Mouse (Mus musculus): ENCODE data around the gene Nme3.
A peak's percentile ranks its signal among the peaks of the same experiment; 100 is the strongest.
"Not testable (repeated sequence)": the region's sequence is repeated elsewhere in the genome, so short reads cannot be mapped to it uniquely, and the experiment has no call there.

Gene Nme3

DNA sequence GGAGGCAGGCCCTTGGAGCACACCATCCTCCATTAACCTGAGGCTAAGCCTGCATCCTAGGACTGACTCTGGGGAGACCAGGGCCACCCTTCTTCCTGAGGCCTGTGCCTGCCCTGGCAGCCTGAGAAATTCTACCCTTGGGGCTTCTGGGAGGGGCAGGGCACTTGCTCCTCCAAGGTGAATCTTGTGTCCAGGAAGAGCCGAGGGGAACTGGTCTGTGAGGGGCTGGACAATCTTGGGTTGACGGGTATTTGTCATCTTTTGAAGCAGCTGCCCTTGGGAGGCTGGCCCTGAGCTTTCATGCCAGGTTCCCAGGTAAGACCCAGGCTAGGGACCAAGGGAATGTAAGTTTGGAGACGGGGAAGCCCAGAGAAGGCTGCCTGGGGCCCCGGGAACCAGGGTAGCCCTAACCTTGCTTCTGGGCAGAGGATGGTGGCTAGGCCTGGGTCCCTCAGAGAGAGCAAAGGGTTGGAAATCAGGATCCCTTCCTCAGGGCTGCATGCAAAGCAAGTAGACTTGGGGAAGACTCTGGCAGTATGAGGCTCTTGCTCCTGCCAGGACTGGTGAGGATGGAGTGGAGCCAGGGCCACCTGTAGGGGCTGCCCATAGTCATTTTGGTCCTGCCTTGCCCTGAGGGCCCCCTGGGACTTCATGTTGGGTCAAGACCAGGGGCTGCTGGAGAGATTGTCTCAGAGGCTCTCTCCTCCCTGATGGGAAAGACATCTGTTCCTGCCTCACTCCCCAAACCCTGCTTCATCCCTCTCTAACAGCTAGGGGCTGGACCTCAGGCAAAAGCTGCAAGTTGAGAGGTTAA, 1.9 kb downstream of the Nme3 start:
- DNase-seq (ENCODE audit: low read depth, low spot score): no peak

DNA sequence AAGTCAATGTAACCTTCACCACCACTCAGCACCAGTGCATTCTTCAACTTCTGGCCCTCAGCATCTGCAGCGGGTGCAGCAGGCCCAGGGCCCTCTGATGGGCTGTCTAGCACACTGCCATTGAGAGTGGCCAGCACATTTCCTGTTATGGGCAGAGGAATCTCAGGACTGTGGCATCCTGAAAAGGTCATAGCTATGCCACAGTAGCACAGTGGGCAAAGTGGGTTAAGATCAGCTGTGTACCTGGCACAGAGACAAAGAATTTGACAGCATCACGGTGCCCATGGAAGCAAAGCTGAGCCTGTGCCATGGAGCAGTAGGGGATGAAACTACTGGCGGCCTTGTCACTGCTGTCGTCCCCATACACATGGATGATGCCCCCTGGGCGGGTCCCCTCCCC, 2.9 kb downstream of the Nme3 start:
- DNase-seq (ENCODE audit: low read depth, low spot score): no peak

- DNase-seq (ENCODE audit: low read depth, low spot score): no peak
These were observed 3.7 kb downstream of the Nme3 start for GRCm38 (mm10) chr17:24900014-24900413.

DNA sequence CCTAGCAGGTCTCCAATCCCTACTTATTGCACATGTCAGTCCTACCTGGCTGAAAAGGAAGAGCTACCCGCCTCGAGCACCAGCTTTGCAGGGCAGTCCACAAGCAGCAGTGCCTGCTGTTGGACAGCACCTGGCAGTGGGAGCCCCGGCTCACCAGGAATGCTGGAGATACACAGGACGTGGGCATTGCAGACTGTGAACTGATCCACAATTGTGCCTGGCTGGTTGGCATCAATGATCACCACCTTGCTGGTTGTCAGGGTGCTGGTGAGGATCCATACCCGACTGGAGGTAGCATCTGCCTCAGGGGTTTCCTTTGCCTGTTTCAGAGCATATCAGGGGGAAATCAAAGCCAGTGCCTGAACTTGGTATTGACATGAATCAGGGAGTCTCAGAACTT, 5.8 kb downstream of the Nme3 start:
- no peak for DNase-seq (ENCODE audit: low read depth, low spot score)

DNA sequence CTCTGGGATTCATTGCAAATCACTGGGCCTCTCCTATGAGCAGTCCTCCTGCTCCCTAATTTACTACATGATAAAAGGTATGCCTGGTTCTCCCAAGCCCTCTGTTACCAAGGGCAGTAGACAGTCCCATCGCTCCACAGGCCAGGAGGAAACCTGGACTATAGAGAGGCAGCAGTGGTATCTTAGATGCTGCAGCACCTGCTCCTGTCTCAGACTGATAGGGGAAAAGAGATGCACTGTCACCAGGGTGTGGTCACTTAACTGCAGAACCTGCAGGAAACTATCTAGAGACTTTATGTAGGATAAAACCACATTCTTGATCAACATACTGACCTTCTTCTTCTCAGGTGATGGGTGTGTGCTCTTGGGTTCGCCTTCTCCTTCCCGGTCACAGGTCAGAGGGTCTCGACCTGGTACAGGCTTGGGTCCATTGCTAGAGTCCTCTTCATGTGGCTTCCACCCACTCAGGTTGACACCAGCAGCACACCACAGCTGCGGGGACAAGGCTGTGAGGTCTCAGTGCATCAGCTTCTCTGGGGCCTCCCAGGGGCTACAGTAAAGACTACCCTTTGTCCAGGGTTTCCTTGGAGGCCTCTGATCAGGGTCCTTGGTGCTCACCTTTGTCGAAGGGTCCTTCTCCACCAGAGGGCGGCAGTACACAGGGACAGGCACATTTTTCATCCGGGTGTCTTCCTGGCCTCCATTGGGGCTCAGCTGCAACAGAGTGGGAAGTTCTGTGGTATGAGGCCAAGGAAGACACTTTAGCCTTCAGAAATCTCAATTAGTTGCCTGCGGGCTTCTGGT, 6.6 kb downstream of the Nme3 start:
- no peak for DNase-seq (ENCODE audit: low read depth, low spot score)

DNA sequence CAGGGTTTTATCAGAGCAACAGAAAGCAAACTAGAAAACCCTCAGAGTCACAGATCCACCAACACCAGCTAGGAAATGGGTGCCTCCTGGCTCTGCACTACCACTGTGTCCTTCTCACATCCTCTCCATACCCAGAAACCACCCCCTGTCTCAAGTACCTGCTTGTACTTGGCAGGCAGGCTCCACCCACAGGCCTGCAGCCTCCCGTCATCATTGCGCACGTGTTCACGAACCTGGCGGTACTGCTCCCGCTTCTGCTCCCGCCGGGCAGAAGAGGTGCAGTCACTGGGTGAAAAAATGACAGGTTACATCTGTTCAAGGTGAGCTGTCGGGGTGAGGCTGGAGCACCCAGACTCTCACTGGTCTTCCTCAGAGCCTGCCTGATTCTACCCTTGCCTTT, 7.5 kb downstream of the Nme3 start:
- DNase-seq (ENCODE audit: low read depth, low spot score): no peak

DNA sequence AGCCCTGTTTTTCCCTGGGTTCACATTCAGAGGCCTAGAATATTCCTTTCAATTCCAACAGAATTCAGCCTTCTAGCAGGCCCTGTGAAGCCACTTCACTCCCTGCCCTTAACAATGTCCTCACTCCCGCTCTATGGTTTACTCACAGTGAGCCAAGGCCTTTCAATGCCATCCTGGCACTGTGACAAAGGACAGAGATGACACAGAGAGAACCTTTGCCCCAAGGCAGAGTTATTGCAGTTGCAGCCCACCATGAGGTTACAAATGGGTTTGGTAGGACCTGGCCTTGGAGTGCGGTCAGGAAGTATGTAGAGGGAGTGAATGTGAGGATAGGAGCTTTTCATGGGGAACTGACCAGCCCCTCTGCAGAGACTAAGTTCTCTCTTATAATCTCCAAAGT, 11.3 kb downstream of the Nme3 start:
- no peak for DNase-seq (ENCODE audit: low read depth, low spot score)

DNA sequence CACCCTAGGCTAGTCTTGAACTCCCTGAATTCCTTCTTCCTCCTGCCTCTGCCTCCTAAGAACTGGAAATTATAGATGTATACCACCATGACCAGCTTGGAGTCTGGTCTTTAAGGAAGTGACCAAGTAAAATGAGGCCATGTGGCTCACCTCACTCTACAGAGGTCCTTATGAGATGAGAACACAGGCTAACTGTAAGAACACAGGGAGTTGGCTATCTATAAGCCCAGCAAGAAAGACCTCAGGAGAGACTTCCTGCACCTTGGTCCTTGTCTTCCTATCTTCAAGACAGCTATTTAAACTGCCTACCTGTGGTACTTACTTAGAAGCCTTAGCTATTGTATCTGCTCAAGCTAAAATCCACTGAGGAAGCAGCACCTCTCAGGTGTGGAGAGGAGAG, 17.7 kb downstream of the Nme3 start:
- DNase-seq (ENCODE audit: low read depth, low spot score): no peak

- DNase-seq (ENCODE audit: low read depth, low spot score): no peak
These were observed 26.9 kb downstream of the Nme3 start for GRCm38 (mm10) chr17:24923246-24923645.

DNA sequence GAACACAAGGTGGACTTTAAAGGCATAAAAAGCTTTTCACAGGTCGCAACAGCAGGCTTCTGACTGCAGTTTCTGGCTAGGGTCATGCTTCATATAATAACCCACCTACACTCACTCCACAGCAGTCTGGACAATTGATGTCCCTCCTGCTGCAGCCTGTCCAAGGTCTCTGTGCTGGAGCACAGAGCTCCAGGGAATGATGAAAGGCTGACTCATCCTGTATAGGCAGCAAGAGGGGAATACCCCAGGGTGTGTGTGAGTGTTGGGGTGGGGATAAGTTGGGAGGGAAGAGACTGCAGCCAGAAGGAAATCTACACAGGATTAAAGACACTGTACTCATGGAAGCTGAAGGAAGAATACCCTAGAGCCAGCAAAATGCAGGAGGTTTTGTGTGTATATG, 33.2 kb downstream of the Nme3 start:
- no peak for DNase-seq (ENCODE audit: low read depth, low spot score)

GRCm38 (mm10) chr17:24932431-24932830, 36.1 kb downstream of the Nme3 start:
- no peak for DNase-seq (ENCODE audit: low read depth, low spot score)

GRCm38 (mm10) chr17:24933163-24933562, 36.9 kb downstream of the Nme3 start:
- DNase-seq (ENCODE audit: low read depth, low spot score): no peak

DNA sequence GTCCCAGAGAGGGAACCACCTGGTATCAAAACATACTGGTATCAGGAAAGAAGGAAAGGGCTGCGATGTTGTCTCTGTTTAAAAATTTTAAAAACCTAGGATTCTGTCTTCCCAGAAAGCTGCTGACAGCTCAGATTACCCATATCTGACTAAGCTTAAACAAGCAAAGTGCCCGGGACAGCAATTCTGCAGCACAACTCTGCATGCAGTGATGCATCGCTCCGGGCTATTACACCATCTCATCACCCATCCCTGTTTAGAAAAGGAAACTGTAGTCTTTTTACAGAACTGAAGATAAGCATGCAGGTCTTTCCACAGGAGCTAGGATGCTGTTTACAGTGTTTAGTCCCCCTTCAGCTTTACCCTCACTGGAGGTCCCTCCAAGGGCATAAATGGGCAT, 38.6 kb downstream of the Nme3 start:
- DNase-seq (ENCODE audit: low read depth, low spot score): no peak

GRCm38 (mm10) chr17:24935666-24936065, 39.4 kb downstream of the Nme3 start:
- no peak for DNase-seq (ENCODE audit: low read depth, low spot score)

DNA sequence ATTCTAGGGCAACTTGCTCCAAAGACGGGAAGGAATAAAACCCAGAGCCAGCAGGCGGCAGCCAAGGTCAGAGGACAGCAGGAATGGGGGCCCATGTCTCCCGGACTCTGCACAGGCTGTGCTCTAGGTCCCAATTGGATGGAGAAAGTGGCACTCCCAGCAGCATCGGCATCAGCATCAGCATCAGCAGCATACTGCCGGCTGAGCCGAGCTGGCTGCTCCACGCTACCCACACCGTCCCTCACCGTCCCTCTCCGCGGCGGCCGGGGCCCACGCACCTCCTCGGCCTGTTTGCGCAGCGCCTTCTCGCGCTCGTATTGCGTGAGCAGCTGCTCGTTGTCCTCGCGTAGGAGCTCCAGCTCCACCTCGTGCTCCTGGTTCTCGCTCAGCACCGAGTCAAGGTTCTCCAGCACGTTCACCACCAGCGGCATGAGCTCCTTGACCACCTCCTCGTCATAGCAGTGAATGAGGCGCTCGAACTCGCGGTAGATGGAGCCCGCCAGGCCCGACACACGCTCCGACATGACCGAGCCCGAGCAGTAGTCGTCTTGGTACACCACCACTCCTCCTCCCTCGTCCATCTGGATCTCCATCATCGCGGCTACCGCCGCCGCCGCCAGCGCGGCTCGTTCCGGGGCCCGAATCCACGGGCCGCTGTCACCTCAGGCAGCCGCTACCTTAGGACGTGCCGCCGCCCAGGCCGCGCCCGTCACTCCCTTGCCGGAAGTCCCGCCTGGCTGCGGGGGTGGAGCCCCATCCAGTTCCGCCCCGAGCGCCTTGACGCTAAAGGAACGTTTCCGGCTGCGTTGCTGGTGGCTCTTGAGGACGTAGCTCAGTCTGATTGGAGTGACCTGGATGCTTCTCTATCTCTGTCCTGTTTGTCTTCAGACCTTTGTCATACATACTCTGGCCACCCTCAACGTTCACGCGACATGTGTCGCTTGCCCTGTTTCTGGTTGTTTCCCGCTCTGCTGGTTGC, 40.2 kb downstream of the Nme3 start, which contains the start of gene Mapk8ip3:
Gene Mapk8ip3, minus strand, starts transcription at position 719 of the 979 bp plus-strand sequence.
- peak; percentile 78 for DNase-seq (ENCODE audit: low read depth, low spot score)

GRCm38 (mm10) chr17:24937266-24937665, 41.0 kb downstream of the Nme3 start:
- DNase-seq (ENCODE audit: low read depth, low spot score): no peak

DNA sequence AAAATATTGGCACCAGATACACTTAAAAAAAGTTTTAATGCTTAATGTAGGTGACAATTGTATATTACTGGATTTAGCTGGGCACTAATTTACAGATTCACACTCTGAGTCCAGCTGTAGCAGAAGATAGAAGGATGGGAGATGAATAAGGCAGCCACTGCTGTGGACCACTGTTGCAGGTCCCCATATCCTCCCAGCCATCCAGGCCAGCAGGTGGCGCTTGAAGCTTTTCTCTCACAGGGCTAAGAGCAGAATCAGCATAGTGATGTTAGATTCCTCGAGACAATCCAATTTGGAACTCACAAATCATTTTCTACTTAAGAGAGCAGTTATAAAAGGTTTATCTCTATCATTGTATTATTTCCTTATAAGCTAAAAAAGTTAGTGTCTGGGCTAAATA, 46.2 kb downstream of the Nme3 start:
- DNase-seq (ENCODE audit: low read depth, low spot score): not testable (repeated sequence)

- DNase-seq (ENCODE audit: low read depth, low spot score): no peak
These were observed 46.7 kb downstream of the Nme3 start for GRCm38 (mm10) chr17:24943036-24943435.

GRCm38 (mm10) chr17:24943589-24943988, 47.3 kb downstream of the Nme3 start:
- not testable (repeated sequence) for DNase-seq (ENCODE audit: low read depth, low spot score)

Data from WW6 (cell line).